Mouse (Mus musculus): ENCODE measurements around the gene Cavin4. TPM values are rescaled to one million over a fixed set of nuclear protein-coding genes. Genes with fewer than 3 reads are reported as not detected.

Cavin4 gene
- 100 to 1,000 TPM; 106 to 147 TPM for total RNA-seq (2021)
- long read RNA-seq, experiment 1, transcript Cavin4-201 (2 exons, 2,054 nt): major isoform, 110 of 116 reads
- long read RNA-seq, experiment 1, partial matches to known transcripts: 0 of 116 reads
- long read RNA-seq, experiment 1, other reads (novel, unspliced or antisense): 6 of 116 reads
- long read RNA-seq, experiment 2, transcript Cavin4-201 (2 exons, 2,054 nt): major isoform, 162 of 171 reads
- long read RNA-seq, experiment 2, partial matches to known transcripts: 6 of 171 reads
- long read RNA-seq, experiment 2, other reads (novel, unspliced or antisense): 3 of 171 reads

GRCm38 (mm10) chr4:48663271-48663670 is at the start of gene Cavin4:
TSS of gene Cavin4 (plus strand) at chr4:48663514.
- DNase-seq: peak; percentile 70

- DNase-seq: no peak
Measured at GRCm38 (mm10) chr4:48615483-48615882, 47.8 kb upstream of the Cavin4 start.

- DNase-seq: no peak
Measured at GRCm38 (mm10) chr4:48617201-48617600, 46.1 kb upstream of the Cavin4 start.

- DNase-seq: no peak
Measured at GRCm38 (mm10) chr4:48620121-48620520, 43.2 kb upstream of the Cavin4 start.

- no peak for DNase-seq
Measured at GRCm38 (mm10) chr4:48622246-48622645, 41.1 kb upstream of the Cavin4 start.

GRCm38 (mm10) chr4:48622946-48623345 is 40.4 kb upstream of the Cavin4 start:
- no peak for DNase-seq

GRCm38 (mm10) chr4:48624961-48625360 is 38.4 kb upstream of the Cavin4 start:
- no peak for DNase-seq

- no peak for DNase-seq
Measured at GRCm38 (mm10) chr4:48625836-48626235, 37.5 kb upstream of the Cavin4 start.

GRCm38 (mm10) chr4:48629445-48629844 is 33.9 kb upstream of the Cavin4 start:
- no peak for DNase-seq

- DNase-seq: no peak
Measured at GRCm38 (mm10) chr4:48633529-48633928, 29.8 kb upstream of the Cavin4 start.

GRCm38 (mm10) chr4:48634058-48634457 is 29.3 kb upstream of the Cavin4 start:
- no peak for DNase-seq

GRCm38 (mm10) chr4:48636831-48637230 is 26.5 kb upstream of the Cavin4 start:
- DNase-seq: no peak

GRCm38 (mm10) chr4:48638132-48638531 is 25.2 kb upstream of the Cavin4 start:
- no peak for DNase-seq

- DNase-seq: no peak
Measured at GRCm38 (mm10) chr4:48639503-48639902, 23.8 kb upstream of the Cavin4 start.

GRCm38 (mm10) chr4:48643801-48644200 is 19.5 kb upstream of the Cavin4 start:
- no peak for DNase-seq

- DNase-seq: no peak
Measured at GRCm38 (mm10) chr4:48646143-48646542, 17.2 kb upstream of the Cavin4 start.

- DNase-seq: no peak
Measured at GRCm38 (mm10) chr4:48650617-48651360, 12.5 kb upstream of the Cavin4 start.

- DNase-seq: no peak
Measured at GRCm38 (mm10) chr4:48654118-48654517, 9.2 kb upstream of the Cavin4 start.

GRCm38 (mm10) chr4:48656530-48656929 is 6.8 kb upstream of the Cavin4 start:
- DNase-seq: no peak

- DNase-seq: no peak
Measured at GRCm38 (mm10) chr4:48660144-48660543, 3.2 kb upstream of the Cavin4 start.

GRCm38 (mm10) chr4:48660619-48661575 is 2.4 kb upstream of the Cavin4 start:
- no peak for DNase-seq

- no peak for DNase-seq
Measured at GRCm38 (mm10) chr4:48664021-48664420, 707 bp downstream of the Cavin4 start.

- no peak for DNase-seq
Measured at GRCm38 (mm10) chr4:48667279-48667678, 4.0 kb downstream of the Cavin4 start.

All from gastrocnemius, postnatal 25 days (tissue).